In the genomic region with DNA sequence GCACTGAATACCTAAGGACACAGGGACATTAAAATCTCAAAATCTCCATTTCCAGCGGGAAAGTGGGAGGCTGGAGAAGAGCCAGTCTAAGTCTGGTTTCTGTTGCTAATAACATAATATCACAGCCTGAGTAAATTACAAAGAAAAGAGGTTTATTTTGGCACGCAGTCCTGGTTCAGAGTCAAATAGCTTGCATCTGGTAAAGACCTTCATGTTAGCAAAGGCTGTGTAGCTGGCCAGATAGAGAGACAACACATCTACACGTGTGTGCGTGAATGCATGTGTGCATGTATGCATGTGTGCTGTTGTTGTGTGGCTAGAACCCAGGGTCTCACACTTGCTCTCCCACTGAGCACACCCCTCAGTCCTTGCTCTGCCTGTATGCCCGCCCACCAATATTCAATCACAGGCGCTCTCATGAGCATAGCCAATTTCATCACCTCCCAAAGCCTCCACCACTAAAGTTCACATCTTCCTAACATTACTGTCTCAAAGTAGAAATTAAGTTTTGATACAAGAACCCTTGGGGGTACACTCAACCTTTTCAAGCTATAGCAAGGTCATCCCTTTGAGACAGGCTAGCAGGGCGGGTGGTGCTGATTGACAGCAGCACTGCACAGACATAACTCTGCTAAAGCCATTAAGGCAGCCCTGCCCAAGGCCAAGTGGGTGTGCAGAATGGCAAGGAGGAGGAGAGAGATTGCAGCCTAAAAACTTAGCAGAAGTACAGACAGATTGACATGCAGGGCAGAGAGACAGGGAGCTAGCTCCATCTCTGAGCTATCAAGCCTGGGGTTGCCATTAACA, we compare ENCODE assay signal across 13 mouse cellular contexts.
DNase-seq lines count a peak whose midpoint lies in the region; ATAC-seq and TF ChIP-seq lines count a peak whose summit lies in the region.
"Had no signal": no experiment of that assay in that cellular context is flagged by ENCODE, and none has a peak within 500 bp of the region (broad histone marks: within the 10 kb centered on the region; RNA-seq: fewer than 3 reads in every experiment).

No protein-coding gene starts in this region.

- no peak overlapping the region for H3K9ac ChIP-seq in heart, embryonic 14.5 days (ENCODE audit: low read length)
- H3K9ac ChIP-seq: liver, embryonic 14.5 days had no signal

- peaks cover 4% of the 10 kb centered on the region; the same call in 1 of the 2 replicates for H3K4me1 ChIP-seq in kidney, adult 2 months (ENCODE audit: control insufficient read depth, insufficient read depth, low read length)
- peaks cover 13 to 31% of the 10 kb centered on the region in 2 experiments for H3K4me1 ChIP-seq in heart, embryonic 14.5 days (ENCODE audit: control insufficient read depth in 2 of 2, insufficient read depth in 2 of 2, low read length in 2 of 2)

- intact Hi-C loops in left cerebral cortex, postnatal 36 days (cut with DNase I): no loop called here

- H3K4me2 ChIP-seq in heart, embryonic 14.5 days (ENCODE audit: low read length): peak overlapping the region; percentile 21; the same call in 1 of the 2 replicates
- H3K4me2 ChIP-seq: hindbrain, embryonic 13.5 days had no signal

- no peak for TF ChIP-seq POLR2A in kidney, adult 2 months (IDR thresholded peaks at IDR 0.05; ENCODE audit: low read depth, low read length)

- H3K9me3 ChIP-seq in heart, embryonic 14.5 days (ENCODE audit: control insufficient read depth, low read length): no peaks in the 10 kb centered on the region
- H3K9me3 ChIP-seq: hindbrain, embryonic 13.5 days had no signal

- H3K4me3 ChIP-seq in kidney, adult 2 months (ENCODE audit: insufficient read depth, low read depth, low read length): no peak overlapping the region
- H3K4me3 ChIP-seq in heart, embryonic 14.5 days (ENCODE audit: control insufficient read depth in 1 of 2, insufficient read depth in 1 of 2, low read depth in 1 of 2, low read length in 2 of 2): no peak overlapping the region
- H3K4me3 ChIP-seq: hindbrain, embryonic 13.5 days had no signal

- H3K27ac ChIP-seq in kidney, adult 2 months (ENCODE audit: insufficient read depth, low read depth, low read length): no peak overlapping the region
- peak overlapping the region; percentile 54 to 62; a peak in 3 of 4 replicates for H3K27ac ChIP-seq in heart, embryonic 14.5 days (replicated peaks in 1 of 2; ENCODE audit: control insufficient read depth in 1 of 2, insufficient read depth in 1 of 2, low read depth in 2 of 2, low read length in 2 of 2)
- H3K27ac ChIP-seq: hindbrain, embryonic 13.5 days; liver, embryonic 14.5 days had no signal

- WGBS in kidney, adult 2 months: 84% methylated on average over 7 of the region's 7 CpGs
- WGBS in heart, embryonic 14.5 days: 62% methylated on average over 7 of the region's 7 CpGs

- 0 out of 2 replicates have a peak, but pooled peaks have one; percentile 40 for ATAC-seq in heart, embryonic 14.5 days (ENCODE audit: insufficient number of reproducible peaks, insufficient read depth, low FRiP score, low read depth)

- no peaks in the 10 kb centered on the region for H3K36me3 ChIP-seq in kidney, adult 2 months (ENCODE audit: control insufficient read depth, insufficient read depth, low read length)
- no peaks in the 10 kb centered on the region for H3K36me3 ChIP-seq in heart, embryonic 14.5 days (ENCODE audit: control insufficient read depth, insufficient read depth, low read length)
- H3K36me3 ChIP-seq: hindbrain, embryonic 13.5 days had no signal

- H3K27me3 ChIP-seq in kidney, adult 2 months (replicated peaks; ENCODE audit: control insufficient read depth, insufficient read depth, low read length): no peaks in the 10 kb centered on the region
- H3K27me3 ChIP-seq in heart, embryonic 14.5 days (ENCODE audit: control insufficient read depth, insufficient read depth, low read length): no peaks in the 10 kb centered on the region
- H3K27me3 ChIP-seq: hindbrain, embryonic 13.5 days had no signal

- no peak for TF ChIP-seq CTCF in kidney, adult 2 months (conservative IDR thresholded peaks at IDR 0.05; ENCODE audit: insufficient read depth, insufficient read length, low read depth, low read length)

- DNase-seq in kidney, adult 2 months: peak; percentile 43
- no peak for DNase-seq in kidney, adult 9 months
- DNase-seq in right cerebral cortex, adult 2 months (ENCODE audit: low spot score in 2 of 2): peak; percentile 16 to 19
- DNase-seq in right cerebral cortex, adult 18-20 months: no peak
- no peak for DNase-seq in left cerebral cortex, postnatal 36 days (ENCODE audit: low spot score in 2 of 2)
- no peak for DNase-seq in adipocyte (ENCODE audit: low spot score)
- no peak for DNase-seq in adrenal gland, postnatal 25 days
- DNase-seq: cerebellum, adult 18-20 months; right cerebral cortex, postnatal 4 days; thymus, postnatal 4 days had no signal

Comparison
In these comparisons a context has a peak if more than half of its experiments do, and no peak if none do; other contexts are left out.
1. DNase-seq: peak in kidney, adult 2 months (single experiment) and right cerebral cortex, adult 2 months (2 of 2); none in kidney, adult 9 months (single experiment), right cerebral cortex, adult 18-20 months (single experiment), left cerebral cortex, postnatal 36 days (0 of 2), adipocyte (single experiment) and adrenal gland, postnatal 25 days (single experiment).